Mouse (Mus musculus): ENCODE data around the gene Olfr17.

- TF ChIP-seq FLI1 (IDR thresholded peaks at IDR 0.05; ENCODE audit: low read length), result no peak
- no peak for TF ChIP-seq GATA1 (IDR thresholded peaks at IDR 0.05; ENCODE audit: borderline replicate concordance, low read length)
Measured at GRCm38 (mm10) chr7:107047578-107047977, 45.4 kb upstream of the Olfr17 start.

All from megakaryocyte, embryonic 14.5 days (primary cell).